Mouse (Mus musculus): ENCODE measurements at regions not wholly inside any gene's neighbourhood (a gene's known extent, or its start where the extent isn't known, plus 50 kb on each side); places are given as distances from the start of the nearest gene placed in this dataset.

DNA sequence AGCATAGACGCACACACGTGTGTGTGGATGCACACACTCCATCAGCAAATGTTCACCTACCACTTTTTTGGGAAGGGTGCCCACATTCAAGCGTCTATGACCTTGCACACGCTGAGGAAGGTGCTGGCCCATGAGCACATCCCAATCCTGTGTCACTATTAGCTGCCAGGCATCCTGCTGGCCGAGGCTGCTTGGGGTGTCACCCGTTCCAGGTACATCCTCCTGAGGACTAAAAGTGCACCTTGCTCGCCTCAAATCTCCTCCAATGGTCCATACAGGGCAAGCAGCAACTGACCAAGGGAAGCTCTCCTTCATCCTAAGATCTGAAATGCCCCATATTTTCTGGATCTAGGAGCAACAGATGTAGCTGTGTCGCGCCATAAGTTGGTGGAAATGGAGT, 156.3 kb upstream of the Spred2 start:
- TF ChIP-seq POLR2A (IDR thresholded peaks at IDR 0.05; ENCODE audit: control insufficient read depth, low read depth, low read length): no peak
- TF ChIP-seq CTCF (IDR thresholded peaks at IDR 0.05; ENCODE audit: control insufficient read depth, insufficient read depth, insufficient replicate concordance, low read depth, low read length): no peak

Measured in testis, adult 2 months (tissue).